Mouse (Mus musculus): ENCODE measurements at regions not wholly inside any gene's neighbourhood (a gene's known extent, or its start where the extent isn't known, plus 50 kb on each side); places are given as distances from the start of the nearest gene placed in this dataset.

GRCm38 (mm10) chr17:80891656-80892055 lies 52.8 kb upstream of the Tmem178 start:
- DNase-seq (ENCODE audit: low spot score), result peak; percentile 89

- DNase-seq (ENCODE audit: low spot score), result no peak
These were observed 55.3 kb upstream of the Tmem178 start for GRCm38 (mm10) chr17:80889095-80889494.

- peak; percentile 57 for DNase-seq (ENCODE audit: low spot score)
These were observed 56.7 kb upstream of the Tmem178 start for GRCm38 (mm10) chr17:80887749-80888119.

- no peak for DNase-seq (ENCODE audit: low spot score)
These were observed 57.2 kb upstream of the Tmem178 start for GRCm38 (mm10) chr17:80887021-80887748.

GRCm38 (mm10) chr17:80886211-80886701 lies 58.2 kb upstream of the Tmem178 start:
- no peak for DNase-seq (ENCODE audit: low spot score)

GRCm38 (mm10) chr17:80885706-80886105 lies 58.7 kb upstream of the Tmem178 start:
- DNase-seq (ENCODE audit: low spot score), result no peak

GRCm38 (mm10) chr17:80884886-80885285 lies 59.5 kb upstream of the Tmem178 start:
- DNase-seq (ENCODE audit: low spot score), result no peak

- DNase-seq (ENCODE audit: low spot score), result no peak
These were observed 62.0 kb upstream of the Tmem178 start for GRCm38 (mm10) chr17:80882476-80882875.

- DNase-seq (ENCODE audit: low spot score), result no peak
These were observed 64.1 kb upstream of the Tmem178 start for GRCm38 (mm10) chr17:80880325-80880724.

GRCm38 (mm10) chr17:80875352-80876044 lies 68.9 kb upstream of the Tmem178 start:
- peak; percentile 79 for DNase-seq (ENCODE audit: low spot score)

GRCm38 (mm10) chr17:80870965-80871364 lies 73.5 kb upstream of the Tmem178 start:
- no peak for DNase-seq (ENCODE audit: low spot score)

GRCm38 (mm10) chr17:80862338-80862737 lies 82.1 kb upstream of the Tmem178 start:
- DNase-seq (ENCODE audit: low spot score), result no peak

- DNase-seq (ENCODE audit: low spot score), result no peak
These were observed 97.2 kb upstream of the Tmem178 start for GRCm38 (mm10) chr17:80846996-80847810.

- no peak for DNase-seq (ENCODE audit: low spot score)
These were observed 99.1 kb upstream of the Tmem178 start for GRCm38 (mm10) chr17:80845349-80845748.

- DNase-seq (ENCODE audit: low spot score), result no peak
These were observed 102.5 kb upstream of the Tmem178 start for GRCm38 (mm10) chr17:80841903-80842302.

- DNase-seq (ENCODE audit: low spot score), result no peak
These were observed 103.5 kb upstream of the Tmem178 start for GRCm38 (mm10) chr17:80840896-80841295.

- no peak for DNase-seq (ENCODE audit: low spot score)
These were observed 104.0 kb upstream of the Tmem178 start for GRCm38 (mm10) chr17:80840452-80840851.

GRCm38 (mm10) chr17:80834701-80835100 lies 106.4 kb upstream of the Map4k3 start:
- peak; percentile 18 for DNase-seq (ENCODE audit: low spot score)

GRCm38 (mm10) chr17:80834176-80834517 lies 105.9 kb upstream of the Map4k3 start:
- DNase-seq (ENCODE audit: low spot score), result no peak

- no peak for DNase-seq (ENCODE audit: low spot score)
These were observed 105.3 kb upstream of the Map4k3 start for GRCm38 (mm10) chr17:80833355-80834175.

GRCm38 (mm10) chr17:80831686-80832085 lies 103.4 kb upstream of the Map4k3 start:
- no peak for DNase-seq (ENCODE audit: low spot score)

- no peak for DNase-seq (ENCODE audit: low spot score)
These were observed 99.6 kb upstream of the Map4k3 start for GRCm38 (mm10) chr17:80827896-80828295.
